Mouse (Mus musculus): ENCODE measurements around the gene March1.

March1 gene

DNA sequence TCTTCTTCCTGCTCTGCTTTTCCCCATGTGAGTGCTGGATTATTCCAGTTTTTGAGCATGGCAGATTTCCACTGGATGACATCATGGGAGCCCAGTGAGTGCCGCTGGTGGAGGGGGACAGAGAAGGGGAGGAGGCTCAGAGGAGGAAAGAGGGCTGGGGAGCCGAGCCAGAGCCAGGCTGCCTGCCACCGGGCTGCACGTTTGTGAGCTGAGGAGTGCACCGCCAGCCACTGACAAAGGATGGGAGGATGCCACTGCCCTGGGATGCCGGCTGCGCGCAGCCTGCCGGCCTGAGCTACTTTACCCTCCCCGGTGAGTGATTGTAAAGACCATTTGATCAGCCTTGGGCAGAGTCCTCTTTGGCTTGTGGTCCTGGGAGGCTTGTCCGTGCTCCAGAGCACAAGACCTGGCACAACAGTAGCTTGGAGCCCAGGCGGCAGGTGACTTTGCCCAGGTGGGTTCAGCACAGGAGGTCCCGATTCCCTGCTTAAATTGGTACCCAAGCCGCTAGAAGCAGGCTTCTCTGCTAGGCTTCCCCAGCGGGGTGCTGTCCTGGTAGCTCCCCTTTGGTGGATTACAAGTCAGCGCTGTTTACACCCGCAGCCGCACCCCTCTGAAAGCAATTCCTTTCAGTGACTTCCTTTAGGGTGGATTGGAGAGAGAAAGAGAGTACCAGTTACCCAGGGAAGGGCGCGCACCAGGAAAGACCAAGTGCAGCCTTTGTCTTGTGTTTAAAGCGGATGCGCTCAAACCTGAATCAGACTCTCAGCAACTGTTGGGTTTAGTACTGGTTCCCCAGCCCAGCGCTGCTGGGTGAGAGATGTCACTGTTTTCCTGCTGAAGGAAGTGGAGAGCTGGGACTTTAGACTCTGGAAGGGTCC lies at the start of gene March1:
March1 (plus strand) TSS at position 30 of the 881 bp plus-strand sequence.
- no peak for DNase-seq (ENCODE audit: low spot score)

DNA sequence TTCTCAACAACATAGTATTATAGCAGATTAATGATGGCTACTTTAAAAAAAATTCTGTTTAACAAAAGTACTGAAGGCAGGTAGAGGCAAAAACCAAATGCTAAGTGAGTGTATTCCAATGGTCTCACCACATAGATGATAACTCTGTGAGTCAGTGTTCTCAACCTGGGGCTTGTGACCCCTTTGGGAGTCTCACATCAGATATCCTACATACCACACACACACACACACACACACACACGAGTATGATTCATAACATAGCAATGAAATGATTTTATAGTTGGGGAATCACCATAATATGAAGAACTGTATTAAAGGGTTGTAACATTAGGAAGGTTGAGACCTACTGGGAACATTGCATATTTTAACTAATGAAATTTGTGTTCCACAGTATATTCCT lies 30.8 kb upstream of the March1 start:
- DNase-seq (ENCODE audit: low spot score): no peak

DNA sequence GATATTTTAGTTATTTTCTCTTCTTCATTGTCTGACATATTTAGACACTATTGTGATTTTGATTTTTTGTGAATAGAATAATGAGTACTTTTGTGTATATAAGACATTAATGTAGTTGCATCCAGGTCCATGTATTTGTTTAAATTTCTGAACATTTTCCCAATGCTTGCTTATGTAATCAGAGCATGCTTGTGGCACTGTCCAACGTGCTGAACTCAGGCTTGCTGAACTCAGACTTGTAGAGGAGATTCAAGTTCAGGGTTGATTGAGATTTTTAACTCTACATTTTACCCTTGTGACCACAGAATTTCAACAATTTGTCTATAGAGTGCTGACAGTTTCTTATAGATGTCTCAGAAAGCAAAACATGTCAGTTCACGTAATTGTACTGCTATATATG lies 14.5 kb upstream of the March1 start:
- no peak for DNase-seq (ENCODE audit: low spot score)

DNA sequence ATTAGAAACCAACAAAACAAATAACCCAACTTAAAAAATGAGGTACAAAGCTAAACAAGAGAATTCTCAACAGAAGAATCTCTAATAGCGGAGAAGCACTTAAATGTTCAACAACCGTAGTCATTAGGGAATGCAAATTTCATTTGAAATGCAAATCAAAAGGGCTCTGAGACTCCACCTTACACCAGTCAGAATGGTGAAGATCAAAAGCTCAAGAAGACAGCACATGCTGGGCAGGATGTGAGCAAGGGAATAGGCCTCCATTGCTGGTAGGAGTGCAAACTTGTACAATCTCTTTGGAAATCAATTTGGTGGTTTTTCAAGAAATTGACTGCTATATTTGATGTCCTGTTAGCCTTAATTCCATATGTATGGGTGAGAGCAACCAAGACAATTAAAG lies 8.2 kb upstream of the March1 start:
- DNase-seq (ENCODE audit: low spot score): no peak

DNA sequence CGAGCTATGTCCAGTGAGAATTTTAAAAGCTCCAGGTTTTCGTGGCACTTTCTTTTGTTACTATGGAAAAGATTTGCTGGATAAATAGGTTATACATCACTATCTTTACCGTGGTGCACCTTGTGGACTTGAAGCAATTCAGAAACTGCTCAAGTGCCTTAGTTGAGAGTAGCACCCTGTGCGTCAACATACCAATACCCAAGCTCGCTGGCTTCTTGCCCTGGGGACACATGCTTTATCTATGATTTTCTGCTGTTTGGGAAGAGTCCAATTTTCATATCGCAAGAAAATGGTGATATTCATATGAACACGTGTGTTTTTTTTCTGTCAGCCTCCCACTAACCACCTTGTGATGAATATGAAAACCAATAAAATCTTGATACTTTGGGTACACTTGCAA lies 1.3 kb downstream of the March1 start:
- DNase-seq (ENCODE audit: low spot score): no peak

DNA sequence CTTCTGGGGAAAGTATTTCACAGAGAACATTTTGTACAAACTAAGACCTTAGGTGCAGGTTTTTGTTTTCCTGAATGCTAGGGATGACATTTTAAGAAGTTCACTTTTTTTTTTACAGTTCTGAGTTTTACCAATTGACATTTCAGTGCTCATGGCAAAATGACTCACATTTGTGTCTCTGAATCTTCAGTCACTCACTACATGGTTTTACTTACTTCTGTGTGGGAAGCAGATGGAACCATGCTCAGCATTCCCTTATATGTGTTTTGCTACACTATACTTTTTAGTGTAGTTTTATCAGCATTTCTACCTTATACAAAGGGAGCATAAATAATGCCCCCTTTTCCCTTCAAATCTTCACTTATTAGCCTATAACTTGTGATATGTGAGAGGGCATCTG lies 27.2 kb downstream of the March1 start:
- no peak for DNase-seq (ENCODE audit: low spot score)

DNA sequence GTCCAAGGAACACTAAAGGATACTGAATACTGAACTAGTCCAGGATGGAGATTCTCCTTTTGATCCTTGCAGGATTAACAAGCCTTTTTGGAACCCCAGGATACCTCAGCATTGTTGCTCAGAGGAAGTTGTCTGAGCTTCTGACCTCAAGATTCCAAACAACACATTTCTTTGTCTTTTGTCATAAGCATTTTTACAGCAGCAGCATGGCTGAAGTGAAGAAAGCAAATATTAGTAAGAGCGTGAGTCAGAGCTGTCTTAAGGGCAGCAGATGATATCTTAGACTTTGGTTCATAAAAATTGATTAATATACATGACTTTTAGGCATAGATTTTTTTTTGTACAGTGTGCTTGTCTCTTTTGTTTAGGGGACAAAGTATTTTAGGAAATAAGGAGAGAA lies 27.8 kb downstream of the March1 start:
- no peak for DNase-seq (ENCODE audit: low spot score)

DNA sequence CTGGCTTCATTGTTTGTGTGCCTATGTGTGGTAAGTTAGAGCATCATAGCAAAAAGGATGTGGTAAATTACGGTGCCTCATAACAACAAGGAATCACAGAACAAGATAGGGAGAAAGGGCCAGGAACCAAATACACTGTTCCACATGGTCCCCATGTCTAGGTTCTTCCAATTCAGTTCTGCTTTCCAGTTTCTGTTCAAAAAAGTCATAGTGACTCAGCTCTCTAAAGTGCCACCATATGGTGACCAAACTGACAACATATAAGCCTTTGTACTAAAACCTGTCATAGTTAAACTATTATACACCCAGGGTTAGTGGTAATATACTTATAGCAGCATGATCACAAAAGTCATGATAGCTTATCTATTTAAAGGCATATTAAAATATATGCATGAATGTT lies 28.2 kb downstream of the March1 start:
- DNase-seq (ENCODE audit: low spot score): no peak

DNA sequence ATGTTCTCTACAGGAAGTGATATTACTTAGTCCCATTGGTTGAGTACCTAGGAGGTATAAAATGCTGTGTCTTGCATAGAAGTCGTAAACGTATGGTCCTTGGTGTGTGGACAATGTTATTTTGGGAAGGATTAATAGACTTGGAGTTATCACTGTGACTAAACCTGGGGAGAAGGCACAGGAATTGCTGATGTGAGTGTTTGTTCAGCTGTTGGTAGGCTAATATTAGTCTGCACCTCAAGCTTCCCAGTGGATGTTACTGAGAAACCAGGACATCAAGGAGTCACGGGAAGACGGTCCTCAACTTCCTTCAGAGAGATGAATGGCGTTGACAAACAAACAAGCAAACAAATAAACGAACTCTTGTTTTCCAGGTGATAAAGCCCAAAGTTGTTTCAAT lies 38.2 kb downstream of the March1 start:
- no peak for DNase-seq (ENCODE audit: low spot score)

DNA sequence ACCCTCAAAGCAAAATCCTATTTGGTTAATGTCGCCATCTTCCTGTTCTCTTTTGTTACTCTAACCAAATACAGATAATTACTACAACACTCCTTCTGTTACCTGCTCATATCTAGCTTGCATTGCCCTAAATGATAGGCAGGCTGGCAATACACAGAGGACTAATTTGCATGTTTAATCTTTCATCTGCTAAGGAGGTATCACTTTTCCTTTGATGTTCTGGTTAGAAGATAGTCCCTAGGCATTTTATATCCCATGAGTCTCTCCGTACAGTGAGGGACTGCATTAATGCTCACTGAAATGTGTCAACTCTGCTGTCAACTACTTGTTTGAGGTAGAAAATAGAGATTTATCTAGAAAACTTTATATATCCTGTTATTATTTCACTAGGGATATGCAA lies 44.2 kb downstream of the March1 start:
- no peak for DNase-seq (ENCODE audit: low spot score)

DNA sequence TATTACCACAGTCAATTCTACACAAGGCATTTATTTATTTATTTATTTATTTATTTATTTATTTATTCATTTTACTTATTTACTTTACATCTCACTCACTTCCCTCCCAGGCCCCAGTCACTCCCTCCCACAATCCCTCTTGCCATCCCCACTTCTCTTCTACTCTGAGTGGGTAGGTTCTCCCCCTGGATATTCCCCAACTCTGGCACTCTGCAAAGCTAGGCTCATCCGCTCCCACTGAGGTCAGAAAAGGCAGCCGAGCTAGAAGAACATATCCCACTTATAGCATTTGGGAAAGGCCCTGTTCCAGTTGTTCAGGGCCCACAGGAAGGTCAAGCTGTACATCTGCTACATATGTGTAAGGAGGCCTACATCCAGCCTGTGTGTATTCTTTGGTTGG lies 48.1 kb downstream of the March1 start:
- DNase-seq (ENCODE audit: low spot score): no peak

DNA sequence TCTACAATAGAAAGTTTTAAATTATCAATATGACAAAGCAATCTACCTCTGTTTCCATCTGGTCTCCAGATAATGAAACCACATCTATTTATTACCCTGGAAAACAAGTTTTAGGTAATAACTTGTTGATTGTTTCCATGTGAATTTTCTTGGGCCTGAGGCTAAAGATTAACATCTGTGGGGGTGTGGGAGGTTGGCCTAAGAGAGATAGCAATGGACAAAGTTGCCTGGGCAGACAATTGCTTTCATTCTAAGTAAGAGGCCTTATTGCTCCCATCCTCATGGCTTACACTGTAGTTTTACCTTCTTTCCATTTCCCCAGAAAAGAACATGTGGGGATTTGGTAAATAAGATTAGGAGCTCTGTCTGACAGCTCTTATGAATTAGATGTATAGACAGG lies 125.4 kb downstream of the March1 start:
- DNase-seq (ENCODE audit: low spot score): no peak

DNA sequence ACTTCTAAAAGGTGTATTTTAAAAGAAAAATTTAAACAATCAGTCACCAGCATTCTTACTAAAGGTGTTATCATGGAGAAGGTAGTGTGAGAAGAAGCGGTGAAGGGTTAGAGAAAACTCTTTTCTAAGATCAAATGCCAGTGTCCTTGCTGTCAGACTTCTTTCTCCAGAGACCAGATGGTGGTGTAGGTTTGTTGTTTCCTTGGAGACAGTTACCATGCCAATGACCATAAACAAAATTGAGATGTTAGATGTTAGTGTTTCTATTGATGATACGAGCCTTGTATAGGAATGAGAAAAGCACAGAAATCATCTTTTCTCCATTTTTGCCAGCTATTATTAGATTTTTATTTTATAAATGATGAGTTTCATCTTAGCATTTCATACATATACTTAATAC lies 158.1 kb downstream of the March1 start:
- no peak for DNase-seq (ENCODE audit: low spot score)

DNA sequence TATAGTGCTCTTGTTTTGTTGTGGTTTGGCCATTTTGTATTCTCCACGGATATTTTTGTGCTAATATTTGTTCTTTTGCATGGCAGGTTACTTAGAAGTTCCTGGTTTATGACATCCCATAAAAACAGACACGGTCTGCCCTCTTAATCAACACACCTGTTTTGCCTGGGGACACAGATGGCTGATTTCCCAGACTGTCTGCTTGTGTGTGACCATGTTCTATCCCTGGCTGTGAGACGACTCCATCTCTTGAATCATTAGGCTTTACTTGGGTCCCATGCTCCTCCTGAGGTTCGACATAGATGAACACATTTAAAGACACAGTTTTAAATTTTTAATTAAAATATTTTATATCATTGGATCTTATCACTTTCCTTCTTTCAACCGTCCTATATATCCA lies 163.5 kb downstream of the March1 start:
- DNase-seq (ENCODE audit: low spot score): no peak

DNA sequence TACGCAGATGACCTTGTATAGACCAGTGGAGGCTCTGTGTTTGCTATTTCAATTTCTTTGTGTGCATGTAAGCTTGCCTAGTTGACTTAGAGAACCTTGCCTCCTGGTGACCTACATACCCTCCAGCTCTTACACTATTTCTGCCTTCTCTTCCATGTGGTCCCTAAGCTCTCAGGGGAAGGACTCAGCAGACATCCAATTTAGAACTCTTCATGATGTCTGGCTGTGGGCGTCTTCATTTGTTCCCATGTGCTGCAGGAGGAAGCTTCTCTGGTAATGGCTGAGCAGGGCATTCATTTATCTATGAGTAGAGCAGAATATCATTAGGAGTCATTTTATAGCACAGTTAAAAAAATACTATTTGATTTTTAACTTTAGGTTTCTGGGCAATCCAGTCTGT lies 195.3 kb downstream of the March1 start:
- no peak for DNase-seq (ENCODE audit: low spot score)

DNA sequence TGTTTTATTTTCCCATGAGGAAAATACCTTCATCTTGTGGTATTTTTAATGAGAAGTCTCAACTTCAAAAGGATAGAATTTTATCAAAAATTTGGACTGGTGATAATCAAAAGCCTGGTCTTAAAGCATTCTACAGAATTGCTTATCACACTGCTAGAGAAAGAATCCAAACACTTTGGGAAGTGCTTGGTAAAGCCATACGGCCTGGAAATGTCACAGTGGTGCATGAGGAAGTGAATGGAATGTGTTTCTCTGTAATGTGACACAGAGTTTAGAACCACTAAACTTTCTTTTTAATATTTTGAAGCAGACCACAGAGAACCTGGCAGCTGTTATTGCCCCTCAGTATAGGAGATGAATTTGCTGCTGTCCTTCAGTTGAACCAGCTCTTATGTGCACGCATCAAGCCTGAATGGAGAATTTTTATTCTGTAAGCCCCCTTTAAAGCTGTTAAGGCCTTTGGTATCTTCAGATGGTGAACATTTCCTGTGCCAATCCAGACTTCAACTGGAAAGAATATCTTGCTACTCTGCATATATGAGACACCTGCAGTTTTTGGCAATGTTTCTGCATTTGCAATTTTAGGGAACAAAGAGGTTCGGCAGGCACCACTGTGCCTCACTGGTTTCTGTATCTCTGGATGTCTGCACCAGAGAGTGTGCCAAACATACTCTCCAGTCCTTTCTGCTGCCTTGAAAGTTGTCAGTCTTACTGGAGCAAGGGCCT lies 304.8 kb downstream of the March1 start:
- no peak for DNase-seq (ENCODE audit: low spot score)

DNA sequence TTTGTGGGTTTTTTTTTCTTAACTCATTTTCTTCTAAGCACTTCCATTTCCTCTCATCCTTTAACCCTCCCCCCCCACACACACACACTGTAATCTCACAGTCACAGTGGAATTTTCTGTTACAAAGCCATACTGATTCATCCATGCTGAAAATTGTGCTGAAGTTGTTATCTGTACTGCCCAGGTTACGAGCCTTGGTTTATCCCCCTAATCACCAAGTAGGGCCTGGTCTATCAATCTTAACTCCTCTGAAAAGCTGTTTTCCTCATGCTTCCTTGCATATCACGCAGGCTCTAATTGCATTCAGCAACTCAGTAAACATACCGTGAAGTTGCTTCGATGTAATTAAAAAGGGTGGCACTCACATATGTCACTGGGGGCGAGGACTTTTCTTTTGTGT lies 339.2 kb downstream of the March1 start:
- no peak for DNase-seq (ENCODE audit: low spot score)

DNA sequence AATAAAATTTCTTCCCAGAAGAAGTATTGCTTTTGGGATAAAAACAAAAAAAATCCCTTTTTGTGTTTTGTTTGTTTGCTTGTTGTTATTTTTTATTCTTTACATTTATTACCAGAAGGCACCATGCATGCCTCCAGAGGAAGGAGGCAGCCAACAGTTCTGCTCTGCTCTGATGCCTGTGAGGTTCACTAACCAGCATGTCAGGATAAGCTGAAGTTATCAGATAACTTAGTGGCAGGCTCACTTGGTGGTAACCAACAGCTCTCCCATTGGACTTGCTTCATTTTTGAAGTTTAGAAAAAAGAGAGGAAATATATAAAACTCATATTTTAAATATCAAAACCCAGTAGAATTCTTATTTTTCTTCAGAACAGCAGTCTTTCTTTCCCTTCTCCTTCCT lies 339.8 kb downstream of the March1 start:
- DNase-seq (ENCODE audit: low spot score): no peak

DNA sequence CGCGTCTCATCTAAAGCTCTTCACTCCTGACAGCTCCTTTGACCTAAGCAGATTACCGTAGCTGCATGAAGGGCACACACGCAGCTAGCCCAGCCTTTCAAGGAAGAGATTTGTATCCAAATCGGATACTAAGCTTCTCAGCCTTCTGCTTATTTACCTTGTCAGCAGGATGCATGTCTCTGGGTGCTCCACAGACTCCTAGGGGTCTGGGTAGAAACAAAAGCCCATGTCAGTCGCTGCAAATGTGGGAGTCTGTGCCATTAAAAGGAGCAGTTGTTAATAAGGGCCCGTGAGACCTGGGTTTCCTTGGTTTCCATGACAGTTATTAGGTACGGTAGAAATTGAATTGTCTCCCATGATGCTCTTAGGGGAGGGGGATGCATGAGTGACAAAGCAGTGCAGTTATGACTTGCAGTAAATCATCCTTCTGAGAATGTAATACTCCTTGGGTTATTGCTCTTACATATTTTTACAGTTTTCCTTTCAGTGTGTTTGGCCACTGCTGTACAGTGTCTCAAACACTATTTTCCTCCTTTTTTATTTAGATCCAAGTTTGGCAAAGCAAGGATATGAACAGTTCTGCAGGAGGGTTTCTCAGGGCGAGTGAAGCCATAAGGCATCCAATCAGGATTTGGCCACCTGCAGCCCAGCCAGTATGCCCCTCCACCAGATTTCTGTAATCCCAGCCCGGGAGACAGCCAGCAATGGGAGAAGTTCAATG lies 349.0 kb downstream of the March1 start:
- no peak for DNase-seq (ENCODE audit: low spot score)

DNA sequence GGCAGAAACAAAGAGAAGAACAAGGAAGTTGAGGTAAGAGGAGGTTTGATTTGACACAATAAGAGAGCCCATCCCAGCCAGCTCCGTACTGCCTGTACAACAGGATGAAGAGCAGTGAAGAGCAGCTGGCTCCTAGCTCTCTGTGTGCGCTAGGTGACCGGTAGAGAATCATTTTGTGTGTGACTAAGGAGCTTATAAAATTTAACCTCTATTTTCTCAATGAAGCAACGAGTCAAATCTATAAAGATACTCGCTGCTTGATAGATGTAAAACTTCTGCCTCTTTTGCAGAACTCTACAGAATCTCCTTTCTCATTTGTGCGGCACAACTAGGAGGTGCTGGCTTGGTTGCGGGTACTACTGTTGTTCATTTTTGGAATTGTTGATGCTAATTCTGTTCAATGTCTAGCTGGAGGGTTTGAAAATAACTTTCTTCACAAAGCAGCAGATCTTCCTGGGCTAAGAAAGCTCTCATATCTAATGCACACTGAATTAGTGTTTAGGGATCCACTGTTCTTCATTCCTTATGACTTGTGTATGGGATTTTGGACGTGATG lies 349.6 kb downstream of the March1 start:
- DNase-seq (ENCODE audit: low spot score): no peak

DNA sequence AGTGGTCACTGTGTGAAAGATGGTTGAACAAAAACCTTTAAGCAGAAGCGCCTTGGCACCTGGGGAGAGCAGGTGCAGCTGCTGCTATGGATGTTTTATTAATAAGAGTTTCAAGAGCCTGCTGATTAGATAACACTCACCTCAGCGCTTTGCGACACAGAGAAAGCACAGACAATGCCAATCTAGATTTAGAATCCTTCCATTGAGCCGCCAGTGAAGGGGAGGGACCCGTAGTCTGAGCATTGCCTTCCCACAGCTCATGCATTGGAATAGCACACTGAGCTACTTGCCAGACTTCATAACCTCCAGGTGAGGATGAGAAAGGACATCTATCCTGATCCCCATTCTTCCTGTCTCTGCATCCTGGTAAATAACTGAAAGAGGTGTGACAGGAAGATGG lies 359.2 kb downstream of the March1 start:
- no peak for DNase-seq (ENCODE audit: low spot score)

DNA sequence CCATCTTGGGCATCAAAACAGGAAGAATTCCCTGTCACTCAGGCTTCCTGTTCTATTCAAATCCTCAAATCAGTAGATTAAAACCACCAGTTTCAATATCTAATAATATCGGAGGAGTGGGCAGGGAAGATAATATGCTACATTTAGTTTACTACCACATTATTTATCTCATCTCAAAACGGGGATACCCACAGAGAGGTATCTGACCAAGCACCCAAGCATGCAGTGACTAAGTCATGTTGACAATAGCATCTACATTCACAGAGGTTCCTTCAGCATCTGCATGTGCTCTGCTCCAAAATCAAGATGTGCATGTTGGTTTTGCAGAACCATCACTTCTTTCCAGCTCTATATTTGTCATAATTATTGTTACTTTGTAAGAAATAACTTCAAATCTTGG lies 364.3 kb downstream of the March1 start:
- DNase-seq (ENCODE audit: low spot score): no peak

DNA sequence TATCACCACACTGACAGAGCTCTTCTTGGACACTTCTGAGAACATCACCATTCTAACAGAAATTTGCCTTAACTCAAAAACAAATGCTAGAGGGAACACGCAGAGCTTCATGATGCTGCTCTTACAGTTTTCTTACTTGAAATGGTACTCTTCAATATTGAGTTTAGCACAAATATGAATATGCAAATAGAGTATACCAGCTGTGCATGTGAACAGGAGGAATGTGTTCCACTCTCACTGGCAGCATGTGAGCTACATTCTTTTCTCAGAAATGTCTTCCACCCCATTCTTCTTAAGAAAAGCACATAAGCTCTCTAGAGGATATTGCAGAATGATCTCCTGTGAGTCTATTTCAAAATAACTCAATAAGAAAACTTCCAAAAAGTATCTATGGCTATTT lies 370.0 kb downstream of the March1 start:
- DNase-seq (ENCODE audit: low spot score): no peak

Measured in MN1 (cell line).